Mouse (Mus musculus): Measurements from ENCODE around the gene Osbpl11. TPM values are rescaled to one million over a fixed set of nuclear protein-coding genes. Genes with fewer than 3 reads are reported as not detected.

Osbpl11 gene
- polyA plus RNA-seq, 1 experiment from 2014 or later = 15.1 TPM

DNA sequence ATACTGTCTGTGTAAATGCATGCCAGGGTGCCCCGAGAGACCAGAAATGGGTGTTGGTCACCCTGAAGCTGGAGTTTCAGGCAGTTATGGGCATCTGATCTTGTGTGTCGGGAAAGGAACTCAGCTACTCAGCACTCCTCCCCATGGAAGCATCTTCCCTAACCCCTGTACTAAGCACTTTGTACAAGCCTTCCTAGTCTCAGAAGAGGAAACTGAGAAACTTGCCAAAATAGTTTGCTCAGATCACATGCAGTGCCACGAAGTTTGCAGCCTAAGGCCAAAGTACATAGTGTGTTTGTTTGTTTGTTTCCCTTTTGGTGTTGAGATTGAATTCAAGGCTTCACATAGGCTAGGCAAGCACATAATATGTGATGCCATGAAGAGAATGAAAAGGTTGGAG is 5.0 kb upstream of the Osbpl11 start:
- Histone ChIP-seq H3K27ac (ENCODE audit: low read depth, low read length) (no peak overlapping the region), H3K4me2 (no peak overlapping the region), H3K4me3 (ENCODE audit: low read depth, low read length) (no peak overlapping the region), H3K36me3 (ENCODE audit: control insufficient read depth, insufficient read depth, low read length) (no peaks in the 10 kb centered on the region), H3K9ac (ENCODE audit: low read depth, low read length) (no peak overlapping the region), H3K9me3 (ENCODE audit: control insufficient read depth, low read length) (no peaks in the 10 kb centered on the region), H3K27me3 (replicated peaks; ENCODE audit: control insufficient read depth, insufficient read depth, low read length) (no peaks in the 10 kb centered on the region), H3K4me1 (replicated peaks; ENCODE audit: control insufficient read depth, insufficient read depth, low read length) (no peaks in the 10 kb centered on the region)
- 76% methylated on average over 3 of the region's 3 CpGs for WGBS
- ATAC-seq (replicated peaks; ENCODE audit: low FRiP score) (no peak), DNase-seq (ENCODE audit: low spot score) (no peak)

DNA sequence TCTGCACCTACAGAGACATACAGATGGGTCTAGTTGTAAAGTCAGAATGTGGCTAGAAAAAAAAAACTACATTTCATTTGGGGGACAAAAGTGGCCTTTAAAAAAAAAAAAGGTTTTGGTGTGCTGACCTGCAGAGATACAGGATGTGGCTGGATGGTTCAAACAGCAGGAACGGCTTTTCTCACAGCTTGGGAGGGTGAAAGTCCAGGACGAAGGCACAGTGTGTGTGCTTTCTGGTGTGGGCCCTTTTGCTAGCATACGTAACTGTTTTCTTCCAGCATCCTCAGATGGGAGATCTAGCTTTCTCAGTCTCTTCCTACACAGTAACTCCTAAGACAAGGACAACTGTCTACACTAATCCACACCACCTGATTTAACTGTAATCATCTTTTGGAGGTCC is 4.1 kb upstream of the Osbpl11 start:
- H3K4me3 ChIP-seq (ENCODE audit: low read depth, low read length) = no peak overlapping the region
- ATAC-seq (replicated peaks; ENCODE audit: low FRiP score) = no peak
- 64% methylated on average over 3 of the region's 3 CpGs for WGBS

DNA sequence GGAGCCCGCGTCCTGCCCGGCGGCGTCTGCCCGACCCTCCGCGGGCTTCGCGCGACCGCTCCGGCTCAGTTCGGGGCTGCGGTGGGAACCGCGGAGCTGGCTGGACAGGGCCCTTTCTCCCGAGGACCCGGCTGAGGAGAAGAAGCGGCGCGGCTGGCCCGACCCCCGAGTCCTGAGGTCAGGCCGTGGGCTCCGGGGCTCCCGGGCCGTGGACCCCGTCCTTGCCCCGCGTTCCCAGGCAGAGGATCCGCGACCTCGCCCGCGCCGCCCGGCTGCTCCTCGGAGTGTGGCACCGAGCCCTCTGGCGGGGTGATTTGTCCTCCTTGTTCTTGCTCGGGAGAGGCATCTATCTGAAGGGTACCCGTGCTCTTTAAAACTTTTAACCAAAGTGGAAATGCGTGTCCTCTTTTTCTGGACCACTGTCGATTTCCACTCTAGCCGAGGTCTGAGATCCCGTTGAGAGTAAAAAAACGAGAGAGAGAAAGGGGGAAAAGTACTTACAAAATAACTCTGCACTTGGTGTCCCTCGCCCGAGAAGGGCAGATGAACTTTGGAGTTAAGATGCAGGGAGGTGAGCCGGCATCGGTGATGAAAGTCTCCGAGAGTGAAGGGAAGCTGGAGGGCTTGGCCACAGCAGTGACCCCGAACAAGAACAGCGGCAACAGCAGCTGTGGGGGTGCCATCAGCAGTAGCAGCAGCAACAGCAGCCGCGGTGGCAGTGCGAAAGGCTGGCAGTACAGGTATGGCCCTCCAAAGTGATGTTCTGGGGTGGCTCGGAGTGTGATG is 583 bp downstream of the Osbpl11 start:
- peak; percentile 69 for ATAC-seq (replicated peaks; ENCODE audit: low FRiP score)
- peak; percentile 63 for DNase-seq (ENCODE audit: low spot score)
- Histone ChIP-seq H3K27me3 (replicated peaks; ENCODE audit: control insufficient read depth, insufficient read depth, low read length) (no peaks in the 10 kb centered on the region), H3K9ac (ENCODE audit: low read depth, low read length) (peak overlapping the region; percentile 80), H3K4me3 (ENCODE audit: low read depth, low read length) (peak overlapping the region; percentile 80), H3K27ac (ENCODE audit: low read depth, low read length) (peak overlapping the region; percentile 76), H3K4me1 (replicated peaks; ENCODE audit: control insufficient read depth, insufficient read depth, low read length) (peaks cover 8% of the 10 kb centered on the region), H3K9me3 (ENCODE audit: control insufficient read depth, low read length) (no peaks in the 10 kb centered on the region), H3K36me3 (ENCODE audit: control insufficient read depth, insufficient read depth, low read length) (no peaks in the 10 kb centered on the region), H3K4me2 (peak overlapping the region; percentile 94)
- WGBS = under 1% methylated on average over 59 of the region's 59 CpGs

More for the DNA sequence above, 4.1 kb upstream of the Osbpl11 start:
- no peak overlapping the region for H3K4me2 ChIP-seq
- no peak overlapping the region for H3K27ac ChIP-seq (ENCODE audit: low read depth, low read length)
- H3K4me1 ChIP-seq (replicated peaks; ENCODE audit: control insufficient read depth, insufficient read depth, low read length) = no peaks in the 10 kb centered on the region; the same call in 1 of the 2 replicates
- H3K36me3 ChIP-seq (ENCODE audit: control insufficient read depth, insufficient read depth, low read length) = no peaks in the 10 kb centered on the region
- no peak for DNase-seq (ENCODE audit: low spot score)
- no peak overlapping the region for H3K9ac ChIP-seq (ENCODE audit: low read depth, low read length)
- H3K9me3 ChIP-seq (ENCODE audit: control insufficient read depth, low read length) = no peaks in the 10 kb centered on the region
- no peaks in the 10 kb centered on the region for H3K27me3 ChIP-seq (replicated peaks; ENCODE audit: control insufficient read depth, insufficient read depth, low read length)

DNA sequence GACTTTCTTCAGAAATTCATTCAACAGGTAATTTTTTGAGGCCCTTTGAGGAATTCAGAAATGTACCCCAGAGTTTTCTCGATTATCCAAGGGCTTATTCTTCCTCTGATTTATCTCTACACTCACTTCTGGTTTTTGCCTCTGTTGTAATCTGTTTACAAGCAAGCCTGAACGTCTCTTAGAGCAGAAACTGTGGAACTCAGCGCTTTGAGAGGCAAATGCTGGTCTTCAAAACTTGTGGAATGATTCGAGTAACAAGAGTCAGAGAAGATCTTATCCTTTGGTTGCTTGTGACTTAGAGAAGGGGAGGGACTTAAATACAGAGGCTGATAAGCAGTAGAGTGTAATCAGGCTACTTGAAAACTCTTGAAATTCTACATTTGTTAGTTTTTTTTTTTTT is 1.3 kb downstream of the Osbpl11 start:
- WGBS = 21% methylated on average over 4 of the region's 4 CpGs

DNA sequence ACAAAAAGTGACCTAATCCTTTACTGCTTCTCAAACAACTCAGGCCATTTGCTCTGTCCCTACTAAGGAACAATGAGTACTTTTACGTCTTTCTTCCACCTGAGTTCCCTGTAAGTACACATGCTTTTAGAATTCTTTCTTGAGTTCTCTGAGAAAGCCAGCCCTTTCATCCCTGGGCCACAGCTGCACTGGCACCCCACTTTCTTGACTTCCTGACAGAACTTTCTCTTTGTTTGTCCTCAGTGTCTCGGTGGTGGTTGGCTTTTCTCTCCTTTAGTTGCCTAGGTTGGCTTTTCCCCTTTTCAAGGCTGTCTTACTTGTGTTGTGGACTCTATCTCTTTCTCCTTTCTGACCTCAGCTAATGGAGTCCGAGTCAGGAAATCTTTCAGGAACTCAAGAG is 3.2 kb downstream of the Osbpl11 start:
- H3K36me3 ChIP-seq (ENCODE audit: control insufficient read depth, insufficient read depth, low read length) = no peaks in the 10 kb centered on the region
- H3K4me1 ChIP-seq (replicated peaks; ENCODE audit: control insufficient read depth, insufficient read depth, low read length) = peaks cover 8% of the 10 kb centered on the region
- no peak overlapping the region for H3K9ac ChIP-seq (ENCODE audit: low read depth, low read length)
- H3K27ac ChIP-seq (ENCODE audit: low read depth, low read length) = no peak overlapping the region
- 48% methylated on average over 3 of the region's 3 CpGs for WGBS
- no peak overlapping the region for H3K4me3 ChIP-seq (ENCODE audit: low read depth, low read length)
- no peaks in the 10 kb centered on the region for H3K9me3 ChIP-seq (ENCODE audit: control insufficient read depth, low read length)
- DNase-seq (ENCODE audit: low spot score) (no peak), ATAC-seq (replicated peaks; ENCODE audit: low FRiP score) (no peak)
- H3K27me3 ChIP-seq (replicated peaks; ENCODE audit: control insufficient read depth, insufficient read depth, low read length) = no peaks in the 10 kb centered on the region
- H3K4me2 ChIP-seq = no peak overlapping the region

More for the DNA sequence above, 1.3 kb downstream of the Osbpl11 start:
- peak overlapping the region; percentile 80 for H3K9ac ChIP-seq (ENCODE audit: low read depth, low read length)
- H3K36me3 ChIP-seq (ENCODE audit: control insufficient read depth, insufficient read depth, low read length) = no peaks in the 10 kb centered on the region
- peak overlapping the region; percentile 80 for H3K4me3 ChIP-seq (ENCODE audit: low read depth, low read length)
- no peak overlapping the region for H3K27ac ChIP-seq (ENCODE audit: low read depth, low read length)
- no peaks in the 10 kb centered on the region for H3K9me3 ChIP-seq (ENCODE audit: control insufficient read depth, low read length)
- DNase-seq (ENCODE audit: low spot score) (no peak), ATAC-seq (replicated peaks; ENCODE audit: low FRiP score) (no peak)
- H3K27me3 ChIP-seq (replicated peaks; ENCODE audit: control insufficient read depth, insufficient read depth, low read length) = no peaks in the 10 kb centered on the region
- peaks cover 8% of the 10 kb centered on the region for H3K4me1 ChIP-seq (replicated peaks; ENCODE audit: control insufficient read depth, insufficient read depth, low read length)
- H3K4me2 ChIP-seq = peak overlapping the region; percentile 94

DNA sequence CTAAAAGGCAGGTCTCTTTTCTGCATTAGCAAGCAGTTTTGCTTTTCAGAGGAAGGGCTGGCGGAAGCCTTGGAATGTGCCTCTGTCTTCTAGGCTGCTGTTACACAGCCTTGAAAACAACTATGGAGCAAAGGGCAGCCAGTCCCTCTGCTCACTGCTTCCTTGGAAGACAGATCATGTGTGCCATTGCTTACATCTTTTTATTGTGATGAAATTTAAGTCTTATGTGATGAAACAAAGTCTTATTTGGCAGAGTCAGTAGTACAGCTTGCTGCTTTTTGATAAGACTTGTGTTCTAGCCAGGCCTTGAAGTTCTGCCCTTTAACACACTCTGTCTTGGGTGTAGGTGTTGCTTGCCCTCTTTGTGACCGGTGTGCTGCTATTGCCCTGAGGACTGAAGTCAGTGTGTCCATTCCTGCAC is 6.8 kb downstream of the Osbpl11 start:
- H3K27ac ChIP-seq (ENCODE audit: low read depth, low read length) = no peak overlapping the region
- no peaks in the 10 kb centered on the region for H3K27me3 ChIP-seq (replicated peaks; ENCODE audit: control insufficient read depth, insufficient read depth, low read length)
- no peak overlapping the region for H3K9ac ChIP-seq (ENCODE audit: low read depth, low read length)
- H3K4me2 ChIP-seq = no peak overlapping the region
- no peaks in the 10 kb centered on the region; the same call in 1 of the 2 replicates for H3K36me3 ChIP-seq (ENCODE audit: control insufficient read depth, insufficient read depth, low read length)
- no peak overlapping the region for H3K4me3 ChIP-seq (ENCODE audit: low read depth, low read length)
- H3K4me1 ChIP-seq (replicated peaks; ENCODE audit: control insufficient read depth, insufficient read depth, low read length) = peaks cover 8% of the 10 kb centered on the region
- H3K9me3 ChIP-seq (ENCODE audit: control insufficient read depth, low read length) = no peaks in the 10 kb centered on the region
- WGBS = 85% methylated on average over 2 of the region's 2 CpGs
- ATAC-seq (replicated peaks; ENCODE audit: low FRiP score) (no peak), DNase-seq (ENCODE audit: low spot score) (no peak)

DNA sequence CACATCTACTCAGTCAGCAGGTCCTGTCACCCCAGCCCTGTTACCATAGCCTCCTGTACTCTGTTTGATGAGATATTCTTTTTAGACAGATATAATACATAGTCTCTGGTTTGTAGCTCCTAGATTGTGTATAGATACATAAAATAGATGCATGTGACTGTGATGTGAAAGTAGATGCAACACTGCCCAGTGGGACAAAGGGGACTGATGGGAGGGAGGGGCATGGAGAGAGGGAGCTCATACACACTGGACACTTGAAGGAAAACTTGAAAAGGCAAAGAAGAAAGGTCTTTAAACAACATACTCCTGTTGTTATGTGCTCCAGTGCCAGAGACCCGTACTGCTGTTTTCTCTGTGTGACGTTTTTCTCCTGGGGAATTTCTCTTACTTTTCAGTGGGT is 7.4 kb downstream of the Osbpl11 start:
- Histone ChIP-seq H3K4me2 (no peak overlapping the region), H3K4me3 (ENCODE audit: low read depth, low read length) (no peak overlapping the region), H3K9me3 (ENCODE audit: control insufficient read depth, low read length) (no peaks in the 10 kb centered on the region), H3K9ac (ENCODE audit: low read depth, low read length) (no peak overlapping the region), H3K27me3 (replicated peaks; ENCODE audit: control insufficient read depth, insufficient read depth, low read length) (no peaks in the 10 kb centered on the region), H3K4me1 (replicated peaks; ENCODE audit: control insufficient read depth, insufficient read depth, low read length) (peaks cover 3% of the 10 kb centered on the region; the same call in 1 of the 2 replicates), H3K36me3 (ENCODE audit: control insufficient read depth, insufficient read depth, low read length) (no peaks in the 10 kb centered on the region; the same call in 1 of the 2 replicates), H3K27ac (ENCODE audit: low read depth, low read length) (no peak overlapping the region)
- WGBS = 96% methylated on average over 2 of the region's 2 CpGs
- ATAC-seq (replicated peaks; ENCODE audit: low FRiP score) = no peak
- no peak for DNase-seq (ENCODE audit: low spot score)

DNA sequence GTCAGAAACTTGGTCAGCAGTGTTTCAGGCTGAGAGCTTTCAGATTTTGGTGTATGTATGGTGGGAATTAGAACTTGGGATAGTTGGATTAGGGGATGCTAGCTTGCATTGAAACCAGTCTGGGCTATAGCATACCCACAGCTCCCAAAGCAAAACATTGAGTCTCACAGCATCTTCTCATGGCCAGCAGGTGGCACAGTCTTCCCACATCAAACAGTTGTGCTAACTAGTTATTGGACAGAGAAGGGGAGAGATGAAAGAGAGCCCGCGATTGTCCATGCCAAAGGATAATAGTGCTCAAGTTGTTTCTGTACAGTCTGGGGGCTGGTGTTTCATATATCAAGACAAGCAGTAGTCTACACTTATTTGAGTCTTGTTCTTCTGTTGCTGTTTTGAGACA is 8.8 kb downstream of the Osbpl11 start:
- H3K27me3 ChIP-seq (replicated peaks; ENCODE audit: control insufficient read depth, insufficient read depth, low read length) = no peaks in the 10 kb centered on the region
- WGBS = 45% methylated on average over 2 of the region's 2 CpGs
- no peak overlapping the region for H3K4me3 ChIP-seq (ENCODE audit: low read depth, low read length)
- no peaks in the 10 kb centered on the region; the same call in 1 of the 2 replicates for H3K36me3 ChIP-seq (ENCODE audit: control insufficient read depth, insufficient read depth, low read length)
- no peak overlapping the region for H3K9ac ChIP-seq (ENCODE audit: low read depth, low read length)
- ATAC-seq (replicated peaks; ENCODE audit: low FRiP score) (no peak), DNase-seq (ENCODE audit: low spot score) (no peak)
- no peaks in the 10 kb centered on the region for H3K9me3 ChIP-seq (ENCODE audit: control insufficient read depth, low read length)
- no peak overlapping the region for H3K4me2 ChIP-seq
- no peaks in the 10 kb centered on the region for H3K4me1 ChIP-seq (replicated peaks; ENCODE audit: control insufficient read depth, insufficient read depth, low read length)
- H3K27ac ChIP-seq (ENCODE audit: low read depth, low read length) = no peak overlapping the region

All from liver, embryonic 11.5 days (tissue).